Mouse (Mus musculus) cerebellum, adult 8-10 months (tissue): ENCODE results near the gene Mgarp.

Source experiments
- DNase-seq: peaks from one replicate; pipeline ENCODE4 v3.0.0; 2022

Mgarp gene

GRCm38 (mm10) chr3:51339378-51339733 lies 57.2 kb downstream of the Mgarp start:
- no peak for DNase-seq
